ENCODE assay signal across 9 mouse cellular contexts in the genomic region with DNA sequence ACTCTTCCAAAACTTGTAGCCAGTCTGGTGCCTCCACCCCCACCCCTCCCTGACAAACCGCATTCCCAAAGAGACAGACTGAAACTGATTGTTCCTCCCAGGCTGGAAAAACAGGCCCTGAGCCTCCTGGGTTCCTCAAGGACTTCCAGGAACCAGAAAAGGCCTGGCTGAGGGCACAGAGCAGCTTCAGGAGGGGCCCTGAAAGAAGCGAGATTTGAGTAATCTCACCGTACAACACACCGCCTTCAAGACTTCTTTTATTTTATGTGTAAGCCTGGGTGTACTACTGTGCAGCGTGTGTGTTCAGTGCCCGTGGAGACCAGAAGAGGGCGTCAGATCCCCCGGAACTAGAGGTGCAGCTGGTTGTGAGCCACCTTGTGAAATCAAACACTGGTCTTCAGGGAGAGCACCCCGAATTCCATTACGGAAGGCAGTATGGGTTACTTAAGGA.
DNase-seq lines count a peak whose midpoint lies in the region; ATAC-seq and TF ChIP-seq lines count a peak whose summit lies in the region.
"Had no signal": no experiment of that assay in that cellular context is flagged by ENCODE, and none has a peak within 500 bp of the region (broad histone marks: within the 10 kb centered on the region; RNA-seq: fewer than 3 reads in every experiment).

No protein-coding gene starts in this region.

- no peak overlapping the region for H3K4me3 ChIP-seq in kidney, embryonic 16.5 days (ENCODE audit: low read length)
- no peak overlapping the region for H3K4me3 ChIP-seq in embryonic facial prominence, embryonic 10.5 days
- no peak overlapping the region for H3K4me3 ChIP-seq in limb, embryonic 11.5 days (ENCODE audit: low read depth, low read length)
- H3K4me3 ChIP-seq in midbrain, embryonic 16.5 days (ENCODE audit: low read depth, low read length): no peak overlapping the region
- no peak overlapping the region for H3K4me3 ChIP-seq in cerebellum, adult 2 months (replicated peaks; ENCODE audit: insufficient read depth, low read depth, low read length)

- no peak overlapping the region for H3K4me2 ChIP-seq in kidney, embryonic 16.5 days (replicated peaks; ENCODE audit: low read depth, low read length)
- no peak overlapping the region; the same call in 1 of the 2 replicates for H3K4me2 ChIP-seq in limb, embryonic 11.5 days (ENCODE audit: low read depth, severe bottlenecking)
- no peak overlapping the region for H3K4me2 ChIP-seq in midbrain, embryonic 16.5 days (ENCODE audit: low read length)

- peak overlapping the region; percentile 94 for H3K27ac ChIP-seq in kidney, embryonic 16.5 days (ENCODE audit: low read length)
- H3K27ac ChIP-seq in embryonic facial prominence, embryonic 10.5 days (replicated peaks): peak overlapping the region; percentile 89
- H3K27ac ChIP-seq in limb, embryonic 11.5 days (replicated peaks; ENCODE audit: low read depth, low read length): 0 out of 2 replicates have a peak overlapping the region, but pooled peaks have one; percentile 2
- peak overlapping the region; percentile 79; the same call in 1 of the 2 replicates for H3K27ac ChIP-seq in midbrain, embryonic 16.5 days (ENCODE audit: low read length)
- no peak overlapping the region for H3K27ac ChIP-seq in cerebellum, adult 2 months (ENCODE audit: insufficient read depth, low read length)

- DNase-seq in kidney, adult 11 months: no peak
- no peak for DNase-seq in embryonic facial prominence, embryonic 10.5 days (ENCODE audit: low spot score)
- peak; percentile 60 for DNase-seq in limb, embryonic 11.5 days (ENCODE audit: low spot score)
- DNase-seq in cerebellum, adult 2 months: no peak
- DNase-seq in left cerebral cortex, adult 9 months (ENCODE audit: low spot score in 2 of 2): no peak
- DNase-seq in gastrocnemius, postnatal 25 days: no peak

- H3K36me3 ChIP-seq in kidney, embryonic 16.5 days (ENCODE audit: insufficient read depth, low read length): no peaks in the 10 kb centered on the region
- H3K36me3 ChIP-seq in embryonic facial prominence, embryonic 10.5 days (replicated peaks): no peaks in the 10 kb centered on the region
- H3K36me3 ChIP-seq in limb, embryonic 11.5 days (ENCODE audit: control insufficient read depth, insufficient read depth, low read length): no peaks in the 10 kb centered on the region
- no peaks in the 10 kb centered on the region for H3K36me3 ChIP-seq in midbrain, embryonic 16.5 days (ENCODE audit: control insufficient read depth, insufficient read depth, low read length)

- WGBS in kidney, embryonic 16.5 days: 79% methylated on average over 10 of the region's 10 CpGs
- 65% methylated on average over 10 of the region's 10 CpGs for WGBS in embryonic facial prominence, embryonic 10.5 days
- WGBS in limb, embryonic 11.5 days: 76% methylated on average over 10 of the region's 10 CpGs
- 77% methylated on average over 10 of the region's 10 CpGs for WGBS in midbrain, embryonic 16.5 days
- 78% methylated on average over 10 of the region's 10 CpGs for WGBS in cerebellum, adult 2 months

- H3K9ac ChIP-seq in kidney, embryonic 16.5 days (replicated peaks; ENCODE audit: low read length): no peak overlapping the region
- H3K9ac ChIP-seq in limb, embryonic 11.5 days (ENCODE audit: low read length): no peak overlapping the region
- H3K9ac ChIP-seq in midbrain, embryonic 16.5 days (ENCODE audit: low read depth, low read length): no peak overlapping the region; the same call in 1 of the 2 replicates

- peaks cover 30% of the 10 kb centered on the region for H3K4me1 ChIP-seq in kidney, embryonic 16.5 days (ENCODE audit: insufficient read depth, low read length)
- H3K4me1 ChIP-seq in embryonic facial prominence, embryonic 10.5 days: peaks cover 32% of the 10 kb centered on the region
- H3K4me1 ChIP-seq in limb, embryonic 11.5 days (ENCODE audit: control insufficient read depth, insufficient read depth, low read length): peaks cover 17% of the 10 kb centered on the region
- peaks cover 12% of the 10 kb centered on the region for H3K4me1 ChIP-seq in midbrain, embryonic 16.5 days (ENCODE audit: control insufficient read depth, insufficient read depth, low read length)
- H3K4me1 ChIP-seq in cerebellum, adult 2 months (ENCODE audit: control insufficient read depth, insufficient read depth, low read length): no peaks in the 10 kb centered on the region; the same call in 1 of the 2 replicates

- TF ChIP-seq CTCF in cerebellum, adult 2 months (IDR thresholded peaks at IDR 0.05; ENCODE audit: borderline replicate concordance, insufficient read depth, low read depth, low read length): no peak

- H3K9me3 ChIP-seq in kidney, embryonic 16.5 days (ENCODE audit: low read length): no peaks in the 10 kb centered on the region; the same call in 1 of the 2 replicates
- H3K9me3 ChIP-seq in embryonic facial prominence, embryonic 10.5 days: 0 out of 2 replicates have a peak, but pooled peaks cover 4% of the 10 kb centered on the region
- peaks cover 3% of the 10 kb centered on the region; the same call in 1 of the 2 replicates for H3K9me3 ChIP-seq in limb, embryonic 11.5 days (ENCODE audit: control insufficient read depth, low read length)
- no peaks in the 10 kb centered on the region for H3K9me3 ChIP-seq in midbrain, embryonic 16.5 days (replicated peaks; ENCODE audit: control insufficient read depth, low read length, poor library complexity, severe bottlenecking)

- ATAC-seq in kidney, embryonic 16.5 days (ENCODE audit: low FRiP score, low TSS enrichment): no peak
- ATAC-seq in limb, embryonic 11.5 days (ENCODE audit: insufficient number of reproducible peaks, low FRiP score, low TSS enrichment, low read depth): no peak
- no peak for ATAC-seq in midbrain, embryonic 16.5 days
- ATAC-seq: inflammation-experienced regulatory T-cells, adult 6 months had no signal

- H3K27me3 ChIP-seq in kidney, embryonic 16.5 days (ENCODE audit: insufficient read depth, low read length): no peaks in the 10 kb centered on the region
- H3K27me3 ChIP-seq in embryonic facial prominence, embryonic 10.5 days (replicated peaks; ENCODE audit: low read depth, poor library complexity, severe bottlenecking): no peaks in the 10 kb centered on the region
- H3K27me3 ChIP-seq in limb, embryonic 11.5 days (ENCODE audit: control insufficient read depth, insufficient read depth, low read length): no peaks in the 10 kb centered on the region
- no peaks in the 10 kb centered on the region for H3K27me3 ChIP-seq in midbrain, embryonic 16.5 days (ENCODE audit: control insufficient read depth, insufficient read depth, low read depth, low read length)
- no peaks in the 10 kb centered on the region for H3K27me3 ChIP-seq in cerebellum, adult 2 months (ENCODE audit: control insufficient read depth, insufficient read depth, low read length)

- no peak for TF ChIP-seq POLR2A in cerebellum, adult 2 months (IDR thresholded peaks at IDR 0.05; ENCODE audit: borderline replicate concordance, insufficient read depth, low read length)
